Mouse (Mus musculus) liver, adult (tissue): ENCODE results near the gene Sprn.

Source experiments
- GATA4 ChIP-seq: IDR thresholded peaks from 2 replicates; pipeline ENCODE4 v1.6.1; 2014; ENCODE audit warnings: mild to moderate bottlenecking, low read length; ENCODE audit not compliant: insufficient replicate concordance

Sprn gene

DNA sequence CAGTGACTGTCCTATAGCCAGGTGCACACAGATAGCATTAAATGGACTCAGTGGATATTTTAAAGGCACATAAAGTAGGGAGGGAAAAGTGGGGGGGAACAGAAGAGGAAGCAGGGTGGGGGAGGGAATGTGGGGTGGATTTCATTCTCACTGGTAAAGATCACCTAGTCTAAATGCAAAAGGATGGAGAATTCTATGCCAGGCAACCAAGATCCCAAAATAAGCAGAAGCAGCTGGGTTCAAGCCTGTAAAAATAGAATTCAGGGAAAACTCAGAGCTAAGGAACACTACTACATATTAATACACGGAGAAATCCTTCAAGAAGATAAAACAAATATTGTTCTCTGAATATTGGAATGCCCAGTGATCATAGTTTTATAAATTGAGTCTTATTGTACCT, 13.3 kb upstream of the Sprn start:
- no peak for TF ChIP-seq GATA4

DNA sequence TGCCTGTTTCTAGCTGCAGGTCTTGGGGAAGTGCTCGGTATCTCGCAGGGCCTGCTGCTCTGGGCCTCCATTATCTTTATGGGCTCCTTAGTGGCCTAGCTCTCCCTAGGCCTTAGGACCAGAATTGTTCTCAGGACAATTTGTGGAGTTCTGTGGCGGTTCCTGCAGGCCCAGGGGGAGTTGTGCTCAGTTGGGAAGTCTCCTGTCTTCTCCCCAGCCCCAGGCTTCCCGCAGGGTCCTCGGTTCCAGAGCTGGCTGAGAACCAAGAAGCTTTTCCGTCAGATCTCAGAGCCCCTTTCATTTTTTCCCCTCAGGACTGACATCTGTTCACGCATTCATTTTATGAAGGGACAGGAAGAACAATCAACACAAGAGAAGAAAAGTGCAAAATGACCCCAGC, 10.0 kb upstream of the Sprn start, which contains the start of gene Olfr522:
Gene Olfr522 (minus strand): TSS at position 101 of the 400 bp plus-strand sequence.
- no peak for TF ChIP-seq GATA4

DNA sequence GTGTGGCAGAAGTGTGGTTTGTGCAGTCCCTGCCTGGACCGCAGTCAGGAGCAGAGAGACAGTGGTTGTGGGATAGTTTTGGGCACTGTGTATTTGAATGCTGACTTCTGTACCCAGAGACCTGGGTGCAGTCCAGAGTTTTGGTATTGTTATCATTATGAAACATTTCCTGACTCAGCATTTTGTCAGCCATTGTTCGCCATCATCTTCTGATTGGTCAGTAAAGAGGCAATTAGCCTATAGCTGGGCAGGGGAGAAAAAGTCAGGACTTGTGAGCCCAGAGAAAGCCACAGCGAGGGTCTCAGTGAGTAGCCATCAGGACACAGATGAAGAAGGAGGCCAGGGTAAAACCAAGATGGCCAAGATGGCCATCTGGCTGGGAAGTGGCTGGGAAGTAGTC, 5.7 kb upstream of the Sprn start:
- TF ChIP-seq GATA4: no peak

DNA sequence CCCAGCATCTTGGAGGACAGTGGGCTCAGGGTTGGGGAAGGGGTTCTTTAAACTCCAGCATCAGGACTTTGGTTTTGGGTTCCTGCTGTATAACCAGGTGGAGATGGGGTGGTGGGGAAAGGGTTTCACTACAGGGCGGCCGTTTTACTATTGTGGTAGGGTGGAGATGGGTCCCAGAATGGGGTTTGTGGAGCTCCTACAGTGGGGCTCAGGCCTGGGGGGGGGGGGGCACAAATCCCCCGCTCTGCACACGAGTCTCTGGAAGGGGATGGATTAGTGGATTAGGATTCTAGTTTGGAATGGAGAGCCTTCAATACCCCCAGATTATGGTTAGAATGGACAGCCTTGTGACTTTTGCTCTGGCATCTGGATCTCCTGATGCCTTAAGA, 854 bp downstream of the Sprn start:
- no peak for TF ChIP-seq GATA4

DNA sequence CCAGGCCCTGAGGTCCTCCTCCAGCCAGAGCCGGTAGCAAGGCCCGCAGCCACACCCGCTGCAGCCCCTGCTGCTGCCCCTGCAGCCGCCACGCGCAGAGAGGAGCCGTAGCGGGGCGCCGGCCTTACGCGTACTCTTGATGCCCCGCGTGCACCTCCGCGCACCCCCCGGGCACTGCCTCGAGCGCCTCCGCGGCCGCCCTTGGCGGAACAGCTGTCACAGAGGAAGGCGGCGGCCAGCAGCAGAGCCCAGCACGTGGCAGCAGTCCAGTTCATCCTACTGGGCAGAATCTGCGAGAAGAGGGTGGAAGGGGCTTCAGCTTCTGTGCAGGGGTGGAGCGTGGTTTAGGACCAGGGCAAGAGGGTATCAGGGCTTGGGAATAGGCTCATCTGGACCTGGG, 1.3 kb downstream of the Sprn start:
- TF ChIP-seq GATA4: no peak

DNA sequence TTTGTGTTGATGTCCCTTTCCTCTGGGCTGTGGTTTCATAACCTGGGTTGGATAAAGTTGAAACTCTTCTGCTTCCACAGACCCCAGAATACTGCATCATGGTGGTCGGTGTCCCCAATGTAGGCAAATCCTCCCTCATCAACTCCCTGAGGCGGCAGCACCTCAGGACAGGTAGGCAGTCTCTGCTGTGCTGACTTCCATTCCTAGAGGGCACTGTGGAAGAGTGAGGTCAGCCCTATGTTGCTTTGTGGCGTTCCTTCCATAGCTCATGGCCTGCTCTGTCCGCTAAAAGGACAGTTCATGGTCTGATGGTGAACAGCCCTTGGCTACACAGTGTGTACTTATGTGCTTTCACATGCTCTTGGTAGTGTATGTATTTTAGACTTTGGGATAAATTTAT, 10.1 kb downstream of the Sprn start:
- no peak for TF ChIP-seq GATA4

DNA sequence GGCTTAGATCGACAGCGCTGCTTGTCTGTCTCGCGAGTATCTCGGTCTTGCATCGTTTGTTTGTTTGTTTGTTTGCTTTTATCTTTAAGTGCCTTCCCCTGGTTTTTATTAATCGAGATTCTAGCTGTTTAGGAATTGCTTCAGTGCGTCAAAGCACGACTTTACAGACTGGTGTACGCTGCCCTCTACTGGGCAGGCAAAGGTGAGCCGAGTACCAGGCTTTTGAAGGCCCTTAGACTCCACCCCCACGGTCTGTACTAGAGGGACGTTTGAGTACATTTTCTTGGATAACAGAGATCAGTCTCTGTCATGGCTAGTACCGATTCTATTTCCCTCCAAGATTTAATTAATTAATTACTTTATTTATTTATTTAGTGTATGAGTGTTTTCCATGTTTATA, 13.3 kb downstream of the Sprn start:
- TF ChIP-seq GATA4: no peak

DNA sequence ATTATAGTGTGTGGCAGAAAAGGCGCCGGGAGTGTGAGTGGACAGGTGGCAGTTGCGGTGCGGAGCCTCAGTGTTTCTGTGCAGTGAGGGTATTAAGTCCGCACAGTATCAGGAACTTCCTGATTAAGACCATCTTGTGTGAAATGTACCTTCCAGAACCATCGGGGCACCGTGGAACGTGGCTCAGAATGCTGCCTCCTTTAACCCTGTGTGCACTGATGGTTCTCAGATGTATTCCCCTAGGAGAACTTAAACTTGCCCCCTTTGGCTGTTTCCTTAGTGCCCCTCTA, 16.7 kb downstream of the Sprn start:
- TF ChIP-seq GATA4: no peak

DNA sequence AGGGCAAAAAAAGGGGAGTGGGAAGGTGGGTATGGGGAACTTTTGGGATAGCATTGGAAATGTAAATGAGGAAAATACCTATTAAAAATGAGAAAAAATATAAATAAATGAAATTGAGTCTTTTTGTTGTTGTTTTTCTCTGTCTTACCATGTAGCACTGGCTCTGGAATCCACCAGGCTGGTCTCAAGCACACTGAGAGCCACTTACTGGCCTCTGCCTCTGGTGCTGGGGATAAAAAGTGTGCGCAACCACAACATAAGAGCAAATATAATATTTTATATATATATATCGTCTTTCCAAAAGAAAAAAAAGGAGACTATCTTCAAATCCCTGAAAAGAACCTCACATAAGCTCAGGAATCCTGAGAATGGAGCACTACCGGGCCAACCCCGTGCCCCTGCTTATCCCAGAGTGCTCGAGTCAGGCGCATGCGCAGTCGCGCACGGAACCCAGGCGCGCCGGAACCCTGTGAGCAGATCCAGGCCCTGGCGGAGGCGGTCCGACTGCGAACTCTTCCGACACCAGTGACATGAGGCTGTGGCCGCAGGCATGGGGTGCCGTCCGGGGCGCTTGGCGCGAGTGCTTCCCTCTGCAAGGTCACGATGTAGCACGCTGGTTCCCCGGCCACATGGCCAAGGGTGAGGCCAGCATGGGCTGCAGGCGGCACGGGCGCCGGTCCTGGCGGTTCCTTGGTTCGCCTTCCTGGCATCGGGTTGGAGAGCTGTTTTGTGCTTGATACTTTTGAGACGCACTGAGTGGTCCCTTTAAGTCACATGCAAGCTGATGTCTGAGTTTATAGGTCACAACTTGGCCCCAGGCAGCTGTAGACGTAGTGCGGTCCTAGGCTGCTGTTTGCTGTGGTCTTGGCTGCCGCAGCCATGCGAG, 17.3 kb downstream of the Sprn start, which contains the start of gene Mtg1:
Gene Mtg1 (plus strand): TSS at position 430 of the 886 bp plus-strand sequence.
- 0 out of 2 replicates have a peak, but pooled peaks have one; percentile 72 for TF ChIP-seq GATA4

DNA sequence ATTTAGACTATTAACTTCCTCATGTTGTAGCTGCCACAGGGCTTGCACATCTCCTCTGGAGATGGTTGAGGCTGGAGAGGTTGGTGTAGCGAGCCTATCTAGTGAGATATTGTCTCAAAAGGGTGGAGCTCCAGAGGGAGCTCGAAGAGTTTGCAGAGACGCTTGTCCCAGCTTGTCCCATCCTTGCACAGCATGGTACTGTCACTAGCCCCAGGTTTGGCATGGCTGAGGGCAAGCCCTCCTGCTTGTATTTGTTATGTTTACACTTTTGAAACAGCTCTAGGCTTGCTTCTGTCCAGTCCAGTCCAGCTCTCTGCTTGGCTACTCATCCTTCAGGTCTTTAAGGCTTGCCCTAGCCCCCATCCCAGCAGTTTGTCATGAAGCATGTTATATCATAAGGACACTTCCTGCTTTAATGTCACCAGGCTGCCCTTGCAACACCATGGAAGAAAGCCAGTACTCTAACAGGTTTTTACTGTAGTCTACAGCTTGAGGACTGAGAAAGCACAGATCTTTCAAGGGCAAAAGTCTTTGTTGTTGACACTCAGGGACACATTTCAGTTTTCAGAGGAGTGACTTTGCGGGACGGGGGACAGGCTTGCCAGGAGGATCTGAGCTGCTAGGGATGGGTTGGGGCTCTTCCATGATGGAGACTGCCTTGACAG, 19.4 kb downstream of the Sprn start:
- no peak for TF ChIP-seq GATA4

DNA sequence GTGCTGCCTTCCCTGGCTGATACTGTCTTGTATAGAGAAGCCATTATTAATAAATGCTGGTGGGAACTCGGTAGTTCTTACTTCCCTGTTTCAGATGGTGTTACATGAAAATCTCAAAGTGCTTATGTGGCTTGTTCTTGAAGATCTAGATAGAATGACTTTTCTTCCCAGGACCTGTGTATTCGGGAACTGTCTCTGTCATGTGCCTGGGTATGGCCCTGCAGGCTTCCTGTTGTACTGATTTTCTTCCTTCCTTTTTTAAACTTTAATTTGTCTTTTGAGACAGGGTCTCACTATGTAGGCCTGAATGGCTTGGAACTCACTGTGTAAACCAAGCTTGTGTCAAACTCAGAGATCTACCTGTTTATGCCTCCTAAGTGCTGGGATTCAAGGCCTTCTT, 26.8 kb downstream of the Sprn start:
- TF ChIP-seq GATA4: no peak

DNA sequence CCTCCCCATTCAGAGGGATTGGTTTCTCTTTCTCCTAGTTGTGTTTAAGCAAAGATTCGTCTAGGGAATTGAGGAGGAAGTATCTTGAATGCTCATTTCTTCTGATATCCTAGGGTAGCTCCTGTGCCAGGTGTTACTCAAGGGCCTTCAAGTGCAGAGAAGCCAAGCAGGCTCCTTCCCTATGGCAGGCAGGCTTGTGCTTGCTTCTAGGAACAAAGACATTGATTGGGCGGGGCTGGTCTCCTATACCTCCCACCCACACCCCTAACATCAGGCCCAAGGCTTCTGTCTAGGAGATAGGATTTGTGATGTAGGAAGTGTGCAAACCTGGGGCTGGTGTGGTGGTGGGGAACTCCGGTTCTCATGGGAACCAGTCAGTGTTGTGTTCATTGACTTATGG, 27.7 kb downstream of the Sprn start:
- TF ChIP-seq GATA4: no peak

DNA sequence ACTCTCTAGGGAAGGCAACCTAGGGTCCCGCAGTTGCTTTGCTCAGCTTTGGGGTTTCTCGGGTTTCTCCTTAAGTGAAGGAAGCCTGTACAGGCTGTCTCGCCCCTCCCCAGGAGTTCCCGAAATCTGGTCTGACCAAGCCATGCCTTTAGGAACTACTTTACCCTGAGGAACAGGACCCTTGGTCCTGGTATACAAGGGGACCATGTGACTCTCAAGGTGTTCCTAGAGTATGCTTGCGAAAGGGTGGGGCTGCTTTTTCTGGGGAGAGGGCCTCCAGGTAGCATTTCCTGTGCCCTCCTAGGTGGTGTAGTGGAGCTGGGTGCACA, 28.7 kb downstream of the Sprn start:
- TF ChIP-seq GATA4: no peak

DNA sequence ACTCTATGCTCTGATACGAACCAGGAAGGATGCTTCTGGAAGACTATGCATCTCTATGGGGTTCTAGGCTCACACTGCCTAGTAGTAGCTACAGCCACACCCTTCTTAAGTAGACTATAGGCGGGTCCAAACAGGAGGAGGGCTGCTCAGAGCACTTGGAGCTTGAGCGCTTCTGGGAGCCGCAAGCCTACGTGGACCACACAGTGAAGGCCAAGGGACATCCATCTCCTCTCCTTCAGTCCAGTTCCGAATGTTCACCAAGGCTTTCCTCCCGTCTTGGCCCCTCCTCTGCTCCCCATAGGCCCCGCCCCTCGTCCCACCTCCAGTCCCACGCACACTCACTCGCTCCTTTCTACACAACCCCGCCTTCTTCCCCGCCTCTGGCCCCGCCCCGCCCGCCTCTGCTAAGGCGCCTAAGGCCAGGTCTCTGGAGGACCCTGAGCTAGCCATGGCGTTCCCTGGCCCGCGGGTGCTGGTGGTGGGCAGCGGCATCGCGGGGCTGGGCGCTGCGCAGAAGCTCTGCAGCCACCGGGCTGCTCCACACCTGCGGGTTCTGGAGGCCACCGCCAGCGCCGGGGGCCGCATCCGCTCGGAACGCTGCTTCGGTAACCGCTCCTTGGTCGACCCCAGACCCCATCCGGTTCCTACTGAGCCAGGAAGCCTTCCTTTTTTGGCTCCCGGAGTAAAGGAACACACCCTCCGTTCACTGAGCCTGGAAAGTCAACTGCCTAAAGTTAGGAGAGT, 29.2 kb downstream of the Sprn start:
- TF ChIP-seq GATA4: no peak

DNA sequence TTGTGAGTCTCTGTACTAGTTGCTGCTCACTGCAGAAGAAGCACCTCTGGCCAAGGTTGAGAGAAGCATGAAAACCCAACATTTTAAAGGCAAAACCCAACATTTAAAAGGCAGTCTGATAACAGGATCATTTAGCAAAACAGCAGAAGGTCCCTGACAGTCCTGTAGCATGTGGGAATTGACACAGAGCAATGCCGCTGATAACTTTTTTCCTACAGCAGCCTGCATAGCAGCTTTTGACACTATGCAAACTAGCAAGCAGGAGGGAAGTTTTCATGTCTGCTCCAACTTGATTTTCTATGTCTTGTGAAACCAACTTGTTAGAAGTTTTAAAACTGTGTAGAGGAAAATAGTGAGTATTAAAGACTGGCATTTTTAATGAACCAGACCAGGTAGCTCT, 30.3 kb downstream of the Sprn start:
- TF ChIP-seq GATA4: no peak

DNA sequence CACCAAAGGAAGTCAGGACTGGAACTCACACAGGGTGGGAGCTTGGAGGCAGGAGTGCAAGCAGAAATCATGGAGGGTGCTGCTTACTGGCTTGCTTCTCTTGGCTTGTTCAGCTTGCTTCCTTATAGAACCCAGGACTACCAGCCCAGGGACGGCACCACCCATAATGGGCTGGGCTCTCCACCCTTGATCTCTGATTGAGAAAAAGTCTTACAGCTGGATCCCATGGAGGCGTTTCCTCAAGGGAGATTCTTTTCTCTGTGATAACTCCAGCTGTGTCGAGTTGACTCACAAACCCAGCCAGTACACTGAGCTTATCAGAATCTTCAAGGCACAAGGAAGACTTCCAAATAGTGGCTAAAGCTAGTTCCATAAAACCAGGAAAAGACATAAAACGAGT, 31.9 kb downstream of the Sprn start:
- TF ChIP-seq GATA4: no peak
